Mouse (Mus musculus) forebrain, embryonic 12.5 days (tissue): Measurements from ENCODE around the gene Fyb2. TPM values are rescaled to one million over a fixed set of nuclear protein-coding genes. Genes with fewer than 3 reads are reported as not detected.

ENCODE experiments used
- ATAC-seq: fragments of 200-750 bp; cut with Nextera tagmentation; 2 replicates; pipeline ENCODE4 v1.8.0; 2017; ENCODE audit warnings: moderate TSS enrichment; ENCODE audit not compliant: low FRiP score
- H3K27ac ChIP-seq: fragments of 300-500 bp; sonication (generic); 2 replicates; pipeline ENCODE4 v1.5.1; 2016; ENCODE audit warnings: mild to moderate bottlenecking
- H3K27me3 ChIP-seq: fragments of 300-500 bp; sonication (generic); 2 replicates; pipeline ENCODE4 v1.6.1; 2016; ENCODE audit warnings: mild to moderate bottlenecking
- H3K36me3 ChIP-seq: fragments of 300-500 bp; sonication (generic); replicated peaks from 2 replicates; pipeline ENCODE4 v1.6.1; 2016; ENCODE audit warnings: mild to moderate bottlenecking
- H3K4me1 ChIP-seq: fragments of 300-500 bp; sonication (generic); 2 replicates; pipeline ENCODE4 v1.6.1; 2016
- H3K4me2 ChIP-seq: fragments of 300-500 bp; sonication (generic); 2 replicates; pipeline ENCODE4 v1.6.1; 2016; ENCODE audit warnings: mild to moderate bottlenecking, moderate library complexity
- H3K4me3 ChIP-seq: fragments of 300-500 bp; sonication (generic); replicated peaks from 2 replicates; pipeline ENCODE4 v1.5.1; 2016; ENCODE audit warnings: mild to moderate bottlenecking
- H3K9ac ChIP-seq: fragments of 300-500 bp; sonication (generic); 2 replicates; pipeline ENCODE4 v1.6.1; 2016; ENCODE audit warnings: mild to moderate bottlenecking
- H3K9me3 ChIP-seq: fragments of 300-500 bp; sonication (generic); 2 replicates; pipeline ENCODE4 v1.6.1; 2016
- WGBS: fragments of 180-500 bp; shearing (Covaris S2); methylation state at CpG from one replicate; pipeline ENCODE4 v1.1.7; 2016; 5-methylcytosine and 5-hydroxymethylcytosine counted together
- polyA plus RNA-seq: library from polyadenylated mRNA; unstranded; fragments of >200 nt; fragmentation: Nextera tagmentation; extraction: Ambion mirVana; gene quantifications from 2 replicates; pipeline ENCODE4 v1.2.1, GENCODE M21; 2016

The Fyb2 gene
- polyA plus RNA-seq, 1 experiment from 2014 or later = 0.19 TPM

GRCm38 (mm10) chr4:104905049-104905448 is 8.2 kb upstream of the Fyb2 start:
- Histone ChIP-seq H3K9me3 (no peaks in the 10 kb centered on the region), H3K4me2 (no peak overlapping the region), H3K36me3 (no peaks in the 10 kb centered on the region), H3K4me3 (no peak overlapping the region), H3K27me3 (no peaks in the 10 kb centered on the region), H3K4me1 (no peaks in the 10 kb centered on the region), H3K9ac (no peak overlapping the region), H3K27ac (no peak overlapping the region)
- WGBS = 87% methylated on average over 6 of the region's 6 CpGs
- ATAC-seq = no peak

- no peak overlapping the region for H3K4me3 ChIP-seq
- H3K27me3 ChIP-seq = peaks cover 16% of the 10 kb centered on the region
- H3K36me3 ChIP-seq = no peaks in the 10 kb centered on the region
- H3K9me3 ChIP-seq = no peaks in the 10 kb centered on the region
- H3K9ac ChIP-seq = no peak overlapping the region
- H3K27ac ChIP-seq = no peak overlapping the region
- WGBS = 35% methylated on average over 7 of the region's 7 CpGs
- ATAC-seq = no peak
- H3K4me1 ChIP-seq = peaks cover 10% of the 10 kb centered on the region
- H3K4me2 ChIP-seq = no peak overlapping the region
These were observed 1.6 kb upstream of the Fyb2 start for GRCm38 (mm10) chr4:104911685-104912084.

GRCm38 (mm10) chr4:104914711-104915247 is 1.5 kb downstream of the Fyb2 start:
- WGBS = 73% methylated on average over 6 of the region's 6 CpGs
- ATAC-seq = no peak

GRCm38 (mm10) chr4:104918017-104918416 is 4.8 kb downstream of the Fyb2 start:
- Histone ChIP-seq H3K27me3 (peaks cover 11% of the 10 kb centered on the region), H3K36me3 (no peaks in the 10 kb centered on the region), H3K9me3 (no peaks in the 10 kb centered on the region), H3K4me2 (no peak overlapping the region), H3K27ac (no peak overlapping the region), H3K9ac (no peak overlapping the region), H3K4me1 (peaks cover 7% of the 10 kb centered on the region), H3K4me3 (no peak overlapping the region)
- no peak for ATAC-seq
- 92% methylated on average over 6 of the region's 6 CpGs for WGBS

More at GRCm38 (mm10) chr4:104914711-104915247, 1.5 kb downstream of the Fyb2 start:
- no peak overlapping the region for H3K27ac ChIP-seq
- H3K36me3 ChIP-seq = no peaks in the 10 kb centered on the region
- H3K4me2 ChIP-seq = no peak overlapping the region
- H3K4me3 ChIP-seq = no peak overlapping the region
- peaks cover 16% of the 10 kb centered on the region for H3K27me3 ChIP-seq
- H3K9ac ChIP-seq = no peak overlapping the region
- peaks cover 10% of the 10 kb centered on the region for H3K4me1 ChIP-seq
- H3K9me3 ChIP-seq = no peaks in the 10 kb centered on the region

- no peaks in the 10 kb centered on the region for H3K27me3 ChIP-seq
- no peak overlapping the region for H3K27ac ChIP-seq
- ATAC-seq = no peak
- no peaks in the 10 kb centered on the region for H3K9me3 ChIP-seq
- no peak overlapping the region for H3K9ac ChIP-seq
- no peaks in the 10 kb centered on the region for H3K36me3 ChIP-seq
- no peaks in the 10 kb centered on the region for H3K4me1 ChIP-seq
- H3K4me2 ChIP-seq = no peak overlapping the region
- no peak overlapping the region for H3K4me3 ChIP-seq
- 88% methylated on average over 5 of the region's 5 CpGs for WGBS
These were observed 12.1 kb downstream of the Fyb2 start for GRCm38 (mm10) chr4:104925383-104925782.

GRCm38 (mm10) chr4:104929165-104929564 is 15.9 kb downstream of the Fyb2 start:
- 87% methylated on average over 7 of the region's 7 CpGs for WGBS
- H3K36me3 ChIP-seq = no peaks in the 10 kb centered on the region
- H3K27me3 ChIP-seq = no peaks in the 10 kb centered on the region
- no peak overlapping the region for H3K4me3 ChIP-seq
- no peak overlapping the region for H3K27ac ChIP-seq
- no peak overlapping the region for H3K9ac ChIP-seq
- no peaks in the 10 kb centered on the region for H3K9me3 ChIP-seq
- ATAC-seq = no peak
- H3K4me2 ChIP-seq = no peak overlapping the region
- H3K4me1 ChIP-seq = no peaks in the 10 kb centered on the region

- Histone ChIP-seq H3K27me3 (no peaks in the 10 kb centered on the region), H3K36me3 (no peaks in the 10 kb centered on the region), H3K4me1 (peaks cover 8% of the 10 kb centered on the region; the same call in 1 of the 2 replicates), H3K9ac (no peak overlapping the region), H3K4me2 (no peak overlapping the region), H3K4me3 (no peak overlapping the region), H3K9me3 (no peaks in the 10 kb centered on the region), H3K27ac (no peak overlapping the region)
- ATAC-seq = no peak
These were observed 20.4 kb downstream of the Fyb2 start for GRCm38 (mm10) chr4:104933620-104934019.

GRCm38 (mm10) chr4:104934997-104935396 is 21.7 kb downstream of the Fyb2 start:
- ATAC-seq = no peak
- no peak overlapping the region for H3K27ac ChIP-seq
- 84% methylated on average over 3 of the region's 3 CpGs for WGBS

GRCm38 (mm10) chr4:104935436-104935835 is 22.2 kb downstream of the Fyb2 start:
- H3K27ac ChIP-seq = no peak overlapping the region
- 74% methylated on average over 3 of the region's 3 CpGs for WGBS

More at GRCm38 (mm10) chr4:104934997-104935396, 21.7 kb downstream of the Fyb2 start:
- Histone ChIP-seq H3K9ac (no peak overlapping the region), H3K27me3 (no peaks in the 10 kb centered on the region), H3K4me2 (no peak overlapping the region), H3K36me3 (no peaks in the 10 kb centered on the region), H3K9me3 (no peaks in the 10 kb centered on the region), H3K4me3 (no peak overlapping the region), H3K4me1 (peaks cover 8% of the 10 kb centered on the region; the same call in 1 of the 2 replicates)

GRCm38 (mm10) chr4:104936011-104936410 is 22.8 kb downstream of the Fyb2 start:
- Histone ChIP-seq H3K9me3 (no peaks in the 10 kb centered on the region), H3K27ac (no peak overlapping the region), H3K4me2 (no peak overlapping the region), H3K9ac (no peak overlapping the region), H3K4me1 (peaks cover 8% of the 10 kb centered on the region; the same call in 1 of the 2 replicates), H3K27me3 (no peaks in the 10 kb centered on the region), H3K4me3 (no peak overlapping the region), H3K36me3 (no peaks in the 10 kb centered on the region)
- ATAC-seq = no peak
- 57% methylated on average over 9 of the region's 9 CpGs for WGBS

More at GRCm38 (mm10) chr4:104935436-104935835, 22.2 kb downstream of the Fyb2 start:
- no peaks in the 10 kb centered on the region for H3K27me3 ChIP-seq
- H3K9ac ChIP-seq = no peak overlapping the region
- ATAC-seq = no peak
- no peaks in the 10 kb centered on the region for H3K36me3 ChIP-seq
- H3K4me3 ChIP-seq = no peak overlapping the region
- peaks cover 8% of the 10 kb centered on the region; the same call in 1 of the 2 replicates for H3K4me1 ChIP-seq
- H3K4me2 ChIP-seq = no peak overlapping the region
- no peaks in the 10 kb centered on the region for H3K9me3 ChIP-seq

GRCm38 (mm10) chr4:104939535-104939934 is 26.3 kb downstream of the Fyb2 start:
- Histone ChIP-seq H3K4me3 (no peak overlapping the region), H3K4me2 (no peak overlapping the region), H3K9ac (no peak overlapping the region), H3K27me3 (no peaks in the 10 kb centered on the region), H3K27ac (no peak overlapping the region), H3K36me3 (no peaks in the 10 kb centered on the region), H3K9me3 (no peaks in the 10 kb centered on the region), H3K4me1 (peaks cover 8% of the 10 kb centered on the region; the same call in 1 of the 2 replicates)
- WGBS = 85% methylated on average over 6 of the region's 6 CpGs
- no peak for ATAC-seq

GRCm38 (mm10) chr4:104941895-104942294 is 28.6 kb downstream of the Fyb2 start:
- Histone ChIP-seq H3K4me1 (no peaks in the 10 kb centered on the region), H3K9me3 (no peaks in the 10 kb centered on the region), H3K27ac (no peak overlapping the region), H3K4me3 (no peak overlapping the region), H3K27me3 (no peaks in the 10 kb centered on the region), H3K4me2 (no peak overlapping the region), H3K9ac (no peak overlapping the region), H3K36me3 (no peaks in the 10 kb centered on the region)
- 80% methylated on average over 1 of the region's 1 CpGs for WGBS
- no peak for ATAC-seq

GRCm38 (mm10) chr4:104944482-104944881 is 31.2 kb downstream of the Fyb2 start:
- Histone ChIP-seq H3K4me2 (no peak overlapping the region), H3K36me3 (no peaks in the 10 kb centered on the region), H3K9ac (no peak overlapping the region), H3K27ac (no peak overlapping the region), H3K4me1 (no peaks in the 10 kb centered on the region), H3K27me3 (no peaks in the 10 kb centered on the region), H3K4me3 (no peak overlapping the region), H3K9me3 (no peaks in the 10 kb centered on the region)
- 86% methylated on average over 1 of the region's 1 CpGs for whole genome bisulfite sequencing
- no peak for ATAC-seq
